Mouse (Mus musculus): ENCODE measurements at regions not wholly inside any gene's neighbourhood (a gene's known extent, or its start where the extent isn't known, plus 50 kb on each side); places are given as distances from the start of the nearest gene placed in this dataset.
A peak's percentile ranks its signal among the peaks of the same experiment; 100 is the strongest.

DNA sequence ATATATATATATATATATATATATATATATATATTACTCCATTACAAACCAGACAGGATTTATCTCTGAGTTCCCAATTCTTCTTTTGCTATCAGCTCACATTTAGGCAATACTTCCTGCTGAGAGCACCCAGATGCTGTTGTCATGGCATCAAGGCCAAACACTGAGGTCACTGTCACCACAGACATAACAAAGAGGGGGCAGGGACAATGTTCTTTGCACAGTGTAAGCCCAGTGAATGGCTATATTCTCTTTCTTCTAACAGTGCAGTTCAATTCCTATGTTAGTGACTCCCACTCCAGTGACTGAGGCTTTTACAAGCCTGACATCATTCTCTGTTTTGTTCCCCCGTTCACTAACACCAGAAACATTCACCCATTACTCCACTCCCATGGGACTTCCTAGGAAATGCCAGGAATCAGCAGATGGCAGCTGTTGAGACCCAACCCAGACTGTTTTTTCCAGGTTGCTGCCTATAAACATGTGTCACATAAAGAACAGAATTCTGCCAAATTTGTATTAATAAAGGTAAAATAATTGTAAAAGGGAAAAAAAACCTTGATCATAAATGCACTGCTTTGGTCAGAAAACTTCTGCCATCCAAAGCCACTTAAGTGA is 289.5 kb downstream of the Slc22a22 start:
- Histone ChIP-seq H3K27ac (replicated peaks; ENCODE audit: low read depth, low read length) (no peak overlapping the region), H3K36me3 (ENCODE audit: control insufficient read depth, insufficient read depth, low read length) (no peaks in the 10 kb centered on the region), H3K9ac (ENCODE audit: low read length) (no peak overlapping the region), H3K4me3 (ENCODE audit: low read depth, low read length) (no peak overlapping the region), H3K27me3 (ENCODE audit: control insufficient read depth, insufficient read depth, low read length) (no peaks in the 10 kb centered on the region), H3K4me2 (ENCODE audit: low read depth, severe bottlenecking) (no peak overlapping the region), H3K4me1 (ENCODE audit: control insufficient read depth, insufficient read depth, low read length) (no peaks in the 10 kb centered on the region), H3K9me3 (ENCODE audit: control insufficient read depth, low read length) (no peaks in the 10 kb centered on the region)
- WGBS = 55% methylated on average over 1 of the region's 1 CpGs
- no peak for DNase-seq (ENCODE audit: low spot score)
- no peak for ATAC-seq (ENCODE audit: insufficient number of reproducible peaks, low FRiP score, low TSS enrichment, low read depth)

GRCm38 (mm10) chr15:57179138-57179537 is 298.3 kb downstream of the Slc22a22 start:
- Histone ChIP-seq H3K4me2 (ENCODE audit: low read depth, severe bottlenecking) (no peak overlapping the region), H3K4me3 (ENCODE audit: low read depth, low read length) (no peak overlapping the region), H3K27ac (replicated peaks; ENCODE audit: low read depth, low read length) (no peak overlapping the region), H3K4me1 (ENCODE audit: control insufficient read depth, insufficient read depth, low read length) (no peaks in the 10 kb centered on the region), H3K36me3 (ENCODE audit: control insufficient read depth, insufficient read depth, low read length) (no peaks in the 10 kb centered on the region), H3K9me3 (ENCODE audit: control insufficient read depth, low read length) (no peaks in the 10 kb centered on the region), H3K27me3 (ENCODE audit: control insufficient read depth, insufficient read depth, low read length) (no peaks in the 10 kb centered on the region), H3K9ac (ENCODE audit: low read length) (no peak overlapping the region)
- DNase-seq (ENCODE audit: low spot score) (peak; percentile 29), ATAC-seq (ENCODE audit: insufficient number of reproducible peaks, low FRiP score, low TSS enrichment, low read depth) (no peak)
- WGBS = 59% methylated on average over 1 of the region's 1 CpGs

- H3K4me3 ChIP-seq (ENCODE audit: low read depth, low read length) = no peak overlapping the region
These were observed 304.7 kb downstream of the Slc22a22 start for GRCm38 (mm10) chr15:57172723-57173122.

GRCm38 (mm10) chr15:57162401-57163343 is 314.8 kb downstream of the Slc22a22 start:
- Histone ChIP-seq H3K27me3 (ENCODE audit: control insufficient read depth, insufficient read depth, low read length) (no peaks in the 10 kb centered on the region), H3K4me1 (ENCODE audit: control insufficient read depth, insufficient read depth, low read length) (no peaks in the 10 kb centered on the region), H3K36me3 (ENCODE audit: control insufficient read depth, insufficient read depth, low read length) (no peaks in the 10 kb centered on the region), H3K9ac (ENCODE audit: low read length) (no peak overlapping the region), H3K9me3 (ENCODE audit: control insufficient read depth, low read length) (no peaks in the 10 kb centered on the region), H3K27ac (replicated peaks; ENCODE audit: low read depth, low read length) (peak overlapping the region; percentile 79), H3K4me2 (ENCODE audit: low read depth, severe bottlenecking) (no peak overlapping the region), H3K4me3 (ENCODE audit: low read depth, low read length) (no peak overlapping the region)
- ATAC-seq (ENCODE audit: insufficient number of reproducible peaks, low FRiP score, low TSS enrichment, low read depth) (peak; percentile 47), DNase-seq (ENCODE audit: low spot score) (no peak)
- WGBS = 67% methylated on average over 12 of the region's 12 CpGs

More at GRCm38 (mm10) chr15:57172723-57173122, 304.7 kb downstream of the Slc22a22 start:
- DNase-seq (ENCODE audit: low spot score) (no peak), ATAC-seq (ENCODE audit: insufficient number of reproducible peaks, low FRiP score, low TSS enrichment, low read depth) (no peak)
- 29% methylated on average over 5 of the region's 5 CpGs for WGBS
- H3K9ac ChIP-seq (ENCODE audit: low read length) = no peak overlapping the region
- H3K4me2 ChIP-seq (ENCODE audit: low read depth, severe bottlenecking) = no peak overlapping the region
- no peaks in the 10 kb centered on the region for H3K9me3 ChIP-seq (ENCODE audit: control insufficient read depth, low read length)
- H3K27ac ChIP-seq (replicated peaks; ENCODE audit: low read depth, low read length) = no peak overlapping the region
- H3K4me1 ChIP-seq (ENCODE audit: control insufficient read depth, insufficient read depth, low read length) = no peaks in the 10 kb centered on the region
- no peaks in the 10 kb centered on the region for H3K36me3 ChIP-seq (ENCODE audit: control insufficient read depth, insufficient read depth, low read length)
- no peaks in the 10 kb centered on the region for H3K27me3 ChIP-seq (ENCODE audit: control insufficient read depth, insufficient read depth, low read length)

DNA sequence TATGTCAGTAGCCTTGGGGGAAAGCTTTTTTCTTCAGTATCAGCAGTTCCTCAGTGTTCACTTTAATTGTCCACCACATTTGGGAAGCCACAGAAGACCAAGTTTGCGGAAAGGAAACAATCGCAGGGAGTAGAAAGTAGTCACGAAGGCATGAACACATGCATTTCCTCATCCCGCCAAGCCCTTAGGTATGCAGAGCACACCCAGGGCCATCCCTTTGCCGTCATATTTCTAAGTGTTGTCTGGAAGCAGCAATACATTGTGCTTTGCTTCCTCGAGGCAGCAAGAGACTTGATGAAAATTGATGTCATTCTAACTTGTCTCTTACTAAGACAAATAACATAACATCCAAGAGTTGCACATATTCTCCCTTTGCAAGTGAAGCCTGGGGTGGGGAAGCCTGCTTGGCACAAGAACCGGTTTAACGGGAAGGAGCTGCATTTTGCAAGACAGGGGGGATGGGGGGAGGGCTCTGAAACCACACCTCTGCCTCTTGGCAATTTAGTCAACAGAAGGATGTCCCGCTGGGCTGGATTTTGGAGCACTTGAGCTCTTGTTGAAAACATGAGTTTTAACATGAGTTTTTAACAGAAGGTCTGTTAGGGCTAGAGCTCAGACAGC is 337.2 kb downstream of the Slc22a22 start:
- no peak for ATAC-seq (ENCODE audit: insufficient number of reproducible peaks, low FRiP score, low TSS enrichment, low read depth)
- Histone ChIP-seq H3K4me3 (ENCODE audit: low read depth, low read length) (no peak overlapping the region), H3K36me3 (ENCODE audit: control insufficient read depth, insufficient read depth, low read length) (no peaks in the 10 kb centered on the region), H3K4me1 (ENCODE audit: control insufficient read depth, insufficient read depth, low read length) (no peaks in the 10 kb centered on the region), H3K4me2 (ENCODE audit: low read depth, severe bottlenecking) (no peak overlapping the region), H3K27ac (replicated peaks; ENCODE audit: low read depth, low read length) (no peak overlapping the region), H3K27me3 (ENCODE audit: control insufficient read depth, insufficient read depth, low read length) (no peaks in the 10 kb centered on the region), H3K9me3 (ENCODE audit: control insufficient read depth, low read length) (no peaks in the 10 kb centered on the region), H3K9ac (ENCODE audit: low read length) (no peak overlapping the region)
- WGBS = 42% methylated on average over 9 of the region's 9 CpGs
- peak; percentile 29 for DNase-seq (ENCODE audit: low spot score)

DNA sequence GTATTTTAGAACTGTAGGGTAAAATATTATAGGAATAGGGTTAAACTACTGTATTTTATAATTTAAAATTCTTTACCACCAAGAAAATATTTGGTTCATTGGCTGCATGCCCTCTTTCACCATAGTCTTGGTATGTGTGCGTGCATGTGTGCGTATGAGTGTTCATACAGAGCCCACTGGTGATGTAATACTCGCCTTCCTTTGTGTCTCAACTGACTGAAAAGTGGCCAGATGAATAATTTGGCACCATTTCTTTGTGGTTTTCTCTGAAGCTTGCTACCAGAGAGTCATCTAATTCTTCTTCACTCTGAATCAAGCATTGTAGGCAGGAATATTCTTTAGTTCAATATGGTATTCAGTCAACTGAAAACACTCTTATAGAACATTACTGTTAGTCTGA is 372.7 kb downstream of the Slc22a22 start:
- Histone ChIP-seq H3K9me3 (ENCODE audit: control insufficient read depth, low read length) (no peaks in the 10 kb centered on the region), H3K27me3 (ENCODE audit: control insufficient read depth, insufficient read depth, low read length) (no peaks in the 10 kb centered on the region), H3K4me1 (ENCODE audit: control insufficient read depth, insufficient read depth, low read length) (no peaks in the 10 kb centered on the region), H3K9ac (ENCODE audit: low read length) (no peak overlapping the region), H3K4me2 (ENCODE audit: low read depth, severe bottlenecking) (no peak overlapping the region), H3K36me3 (ENCODE audit: control insufficient read depth, insufficient read depth, low read length) (no peaks in the 10 kb centered on the region), H3K4me3 (ENCODE audit: low read depth, low read length) (no peak overlapping the region), H3K27ac (replicated peaks; ENCODE audit: low read depth, low read length) (no peak overlapping the region)
- WGBS = 84% methylated on average over 3 of the region's 3 CpGs
- ATAC-seq (ENCODE audit: insufficient number of reproducible peaks, low FRiP score, low TSS enrichment, low read depth) (no peak), DNase-seq (ENCODE audit: low spot score) (no peak)

- Histone ChIP-seq H3K4me1 (ENCODE audit: control insufficient read depth, insufficient read depth, low read length) (no peaks in the 10 kb centered on the region), H3K27ac (replicated peaks; ENCODE audit: low read depth, low read length) (no peak overlapping the region), H3K27me3 (ENCODE audit: control insufficient read depth, insufficient read depth, low read length) (no peaks in the 10 kb centered on the region), H3K4me2 (ENCODE audit: low read depth, severe bottlenecking) (no peak overlapping the region), H3K4me3 (ENCODE audit: low read depth, low read length) (no peak overlapping the region), H3K36me3 (ENCODE audit: control insufficient read depth, insufficient read depth, low read length) (no peaks in the 10 kb centered on the region), H3K9me3 (ENCODE audit: control insufficient read depth, low read length) (no peaks in the 10 kb centered on the region), H3K9ac (ENCODE audit: low read length) (no peak overlapping the region)
- DNase-seq (ENCODE audit: low spot score) = no peak
- ATAC-seq (ENCODE audit: insufficient number of reproducible peaks, low FRiP score, low TSS enrichment, low read depth) = no peak
- WGBS = 88% methylated on average over 2 of the region's 2 CpGs
These were observed 380.1 kb downstream of the Slc22a22 start for GRCm38 (mm10) chr15:57097309-57097708.

GRCm38 (mm10) chr15:57079806-57080205 is 397.6 kb downstream of the Slc22a22 start:
- Histone ChIP-seq H3K4me2 (ENCODE audit: low read depth, severe bottlenecking) (no peak overlapping the region), H3K27me3 (ENCODE audit: control insufficient read depth, insufficient read depth, low read length) (no peaks in the 10 kb centered on the region), H3K4me3 (ENCODE audit: low read depth, low read length) (no peak overlapping the region), H3K27ac (replicated peaks; ENCODE audit: low read depth, low read length) (no peak overlapping the region), H3K9me3 (ENCODE audit: control insufficient read depth, low read length) (no peaks in the 10 kb centered on the region), H3K4me1 (ENCODE audit: control insufficient read depth, insufficient read depth, low read length) (no peaks in the 10 kb centered on the region), H3K36me3 (ENCODE audit: control insufficient read depth, insufficient read depth, low read length) (no peaks in the 10 kb centered on the region), H3K9ac (ENCODE audit: low read length) (no peak overlapping the region)
- ATAC-seq (ENCODE audit: insufficient number of reproducible peaks, low FRiP score, low TSS enrichment, low read depth) = no peak
- no peak for DNase-seq (ENCODE audit: low spot score)
